Mouse (Mus musculus) embryo, embryonic 11 days (tissue): ENCODE results near the gene Zscan10.

Experiments
- DNase-seq: peaks from one replicate; pipeline ENCODE4 v3.0.0-alpha.2; 2015

The Zscan10 gene

DNA sequence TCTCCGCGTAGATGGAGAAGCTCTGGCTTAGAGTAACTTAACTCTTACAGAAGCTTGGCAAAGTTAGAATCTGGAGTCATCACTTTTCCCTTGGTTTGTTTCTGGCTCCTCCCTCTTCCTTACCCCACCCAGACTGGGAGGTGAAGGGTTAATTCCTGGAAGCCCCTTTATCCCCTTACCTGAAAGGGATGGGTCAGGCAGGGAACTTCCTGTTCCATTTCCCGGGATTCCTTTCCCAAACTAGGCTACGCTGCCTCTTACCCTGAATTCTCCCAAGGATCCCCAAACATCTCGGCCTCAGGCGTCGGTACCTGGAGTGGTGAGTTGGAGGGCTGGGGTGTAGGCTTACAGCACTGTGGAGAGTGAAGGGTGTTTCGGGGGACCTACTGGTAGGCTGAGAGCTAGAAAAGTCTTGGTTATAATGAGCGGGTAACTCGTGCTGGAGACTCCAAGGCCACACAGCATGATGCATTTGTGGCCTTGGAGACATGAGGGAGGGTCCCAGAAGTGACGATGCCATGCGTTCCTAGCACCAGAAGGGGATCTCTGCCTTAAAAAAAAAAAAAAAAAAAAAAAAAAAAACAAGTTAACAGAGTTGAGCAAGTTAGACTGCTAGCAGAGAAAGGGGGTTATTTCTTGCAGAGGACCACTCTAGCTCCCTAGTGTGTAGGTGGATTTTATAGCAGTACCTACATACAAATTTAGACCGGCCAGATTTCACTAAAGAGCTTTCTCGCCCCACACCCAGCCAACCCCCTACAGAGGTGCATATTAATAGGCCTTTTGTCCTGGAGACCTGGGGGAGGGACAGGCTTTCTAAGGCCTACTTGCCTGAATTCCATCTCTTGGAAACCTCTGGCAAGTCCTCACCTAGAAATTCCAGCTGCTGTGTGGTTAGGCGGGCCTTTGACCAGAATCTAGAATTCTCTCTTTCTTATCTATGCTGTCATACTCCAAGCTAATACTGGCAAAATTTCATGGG, at the start of gene Zscan10:
Gene Zscan10 (plus strand): TSS at position 216 of the 982 bp plus-strand sequence.
- no peak for DNase-seq

DNA sequence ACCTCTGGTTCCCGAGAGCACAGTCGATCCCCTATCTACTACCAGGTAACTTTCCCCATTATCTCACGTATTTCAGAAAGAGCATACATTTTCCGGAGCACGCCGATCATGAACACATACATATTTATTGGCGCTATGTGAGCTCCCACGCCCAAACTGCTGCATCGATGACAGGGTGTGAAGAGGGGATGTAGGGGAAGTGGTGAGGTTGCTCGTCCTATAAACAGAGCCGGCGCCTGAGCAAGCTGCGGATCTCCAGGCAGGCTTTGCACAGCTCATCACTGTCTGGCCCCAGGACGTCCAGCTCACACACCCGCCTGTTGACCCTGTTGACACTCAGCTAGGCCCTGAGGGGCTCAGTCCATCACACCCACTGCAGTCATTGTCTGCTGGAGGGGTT, 49.8 kb upstream of the Zscan10 start:
- DNase-seq = peak; percentile 61

DNA sequence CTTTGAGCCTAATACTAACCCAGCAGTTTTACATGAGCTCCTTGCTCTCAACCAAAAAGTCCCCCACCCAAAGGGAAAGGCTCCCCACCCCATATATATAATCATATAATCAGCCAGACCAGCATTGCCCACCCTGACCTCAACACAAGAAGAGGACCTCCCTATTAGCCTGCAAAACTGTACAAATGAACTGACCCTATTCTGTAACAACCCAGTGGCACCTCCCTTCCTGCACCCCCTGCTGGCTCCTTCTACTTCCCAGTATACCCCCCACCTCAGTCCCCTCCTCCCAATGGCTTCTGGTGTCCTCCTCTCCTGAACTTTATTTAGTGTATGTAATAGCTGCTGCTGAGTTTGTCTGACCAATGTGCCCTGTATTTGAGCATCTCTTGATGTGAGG, 49.2 kb upstream of the Zscan10 start:
- no peak for DNase-seq

DNA sequence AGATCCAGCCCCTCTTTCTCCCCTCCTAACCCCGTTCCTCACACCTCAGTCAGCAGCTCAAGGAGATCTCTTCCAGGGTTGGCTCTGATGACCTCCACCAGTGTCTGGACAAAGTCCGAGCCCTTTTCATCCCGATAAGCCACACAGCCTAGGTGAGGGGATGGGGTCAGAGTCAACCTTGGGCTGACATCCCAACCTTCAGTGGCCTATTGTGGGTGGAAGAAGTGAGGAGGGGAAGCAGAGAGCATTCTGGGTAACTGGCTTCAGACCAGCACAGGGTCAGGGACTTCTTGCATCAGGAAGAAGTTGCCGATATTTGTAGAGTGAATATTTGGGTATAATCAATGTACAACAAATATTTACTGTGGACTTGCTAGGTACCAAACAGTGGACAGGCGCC, 48.7 kb upstream of the Zscan10 start:
- DNase-seq = no peak

DNA sequence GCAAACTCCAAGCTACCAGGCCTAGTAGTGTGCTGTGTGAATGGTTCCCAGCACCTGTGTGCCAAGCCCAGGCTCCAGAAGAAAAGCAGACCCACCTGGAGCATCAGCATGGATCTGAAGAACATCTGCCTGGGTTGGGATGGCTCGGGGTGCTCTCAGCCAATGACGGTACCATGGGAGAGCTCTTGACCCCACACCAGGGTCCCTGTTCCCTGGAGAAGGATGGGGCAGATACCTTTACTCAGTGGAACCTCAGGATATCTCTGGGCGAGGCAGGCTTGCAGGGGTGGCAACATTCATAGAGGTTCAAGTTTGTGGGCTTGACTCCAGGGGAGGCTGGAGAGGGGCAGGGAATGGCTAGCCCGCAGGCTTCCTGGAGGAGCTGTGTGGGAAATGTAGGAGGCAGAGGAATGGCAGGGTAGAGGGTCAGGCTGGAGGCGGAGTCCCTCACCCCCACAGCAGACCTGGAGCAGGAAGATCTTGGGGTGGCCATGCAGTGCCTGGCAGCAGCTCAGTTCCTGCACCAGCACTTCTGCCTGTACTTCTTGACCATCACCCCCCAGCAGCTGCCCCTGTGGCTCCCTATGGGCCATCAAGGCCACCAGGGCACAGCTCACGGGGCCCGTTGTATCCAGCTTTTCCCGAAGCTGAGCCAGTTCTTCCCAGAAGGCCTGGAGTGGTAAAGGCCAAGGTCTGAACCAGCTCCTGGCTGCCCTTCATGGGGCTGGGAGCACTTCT, 47.6 kb upstream of the Zscan10 start:
- no peak for DNase-seq

DNA sequence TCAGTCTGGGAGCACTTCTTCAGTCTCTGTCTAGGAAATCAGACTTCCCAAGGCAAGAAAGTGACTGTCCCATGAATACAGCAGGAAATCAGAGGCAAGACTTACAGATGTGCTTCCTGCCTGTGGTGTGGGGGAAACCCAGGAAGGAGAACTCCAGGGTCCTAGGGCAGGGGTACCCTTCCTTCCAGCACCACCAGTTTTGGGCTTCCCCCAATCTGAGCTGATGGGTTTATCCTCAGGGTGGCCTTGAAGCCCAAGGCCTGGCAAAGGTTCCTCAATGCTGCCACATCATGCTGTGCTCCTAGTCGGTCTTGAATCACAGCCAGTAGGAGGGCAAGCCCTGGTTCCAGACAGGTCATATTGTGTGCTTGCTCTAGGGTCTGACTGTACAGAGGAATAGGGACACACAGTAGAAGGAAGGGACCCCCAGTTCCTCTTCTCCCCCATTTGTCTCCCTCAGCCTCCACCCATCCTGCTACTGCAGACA, 47.0 kb upstream of the Zscan10 start:
- DNase-seq = no peak

DNA sequence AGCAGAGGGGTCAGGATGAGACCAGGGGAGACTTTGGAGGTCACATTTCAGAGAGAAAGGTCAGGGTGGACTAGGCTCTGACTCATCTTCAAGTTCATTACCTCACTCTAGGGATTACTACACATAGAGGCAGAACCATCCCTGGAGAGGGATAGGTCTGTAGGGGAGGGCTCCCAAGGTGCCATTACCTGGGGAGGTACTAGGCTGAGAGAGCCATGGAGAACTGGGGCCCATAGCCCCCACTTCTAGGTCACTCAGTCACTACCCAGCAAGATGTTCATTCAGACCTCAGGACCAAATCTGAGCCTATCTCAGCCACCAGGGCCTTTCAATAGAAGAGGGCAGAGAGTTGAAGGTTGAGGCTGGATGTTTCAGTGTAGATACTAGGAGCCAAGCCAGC, 46.3 kb upstream of the Zscan10 start:
- DNase-seq = no peak

DNA sequence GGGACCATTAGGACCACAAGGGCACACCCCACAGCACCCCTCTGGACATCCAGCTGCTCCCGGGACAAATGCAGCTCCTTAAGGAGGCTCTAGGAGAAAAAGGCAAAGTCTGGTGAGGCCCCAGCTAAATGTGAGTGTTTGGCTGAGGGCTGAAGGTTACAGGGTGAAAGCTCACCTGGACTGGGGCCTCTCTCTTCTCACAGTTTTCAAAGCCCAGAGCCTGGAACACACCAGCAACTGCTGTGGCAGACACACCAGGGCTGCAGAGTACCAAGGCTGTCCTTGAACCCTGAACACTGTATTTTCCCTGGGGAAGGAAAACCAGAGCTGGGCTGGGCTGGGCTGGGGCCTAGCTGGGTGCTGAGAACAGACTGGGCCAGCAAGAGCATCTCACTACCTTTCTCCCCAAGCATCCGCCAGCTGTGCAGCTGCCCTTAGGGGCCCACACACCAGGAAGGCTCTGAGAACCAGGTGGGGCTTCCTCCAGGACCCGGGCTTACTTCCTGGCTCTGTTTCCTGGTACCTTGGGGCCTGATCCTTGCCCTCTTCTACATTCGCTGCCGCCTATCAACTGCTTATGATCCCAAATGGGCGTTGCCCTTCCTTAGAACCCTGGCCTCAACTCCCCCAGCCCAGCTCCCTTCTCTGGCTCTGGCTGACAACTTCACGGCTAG, 45.3 kb upstream of the Zscan10 start:
- DNase-seq = no peak

DNA sequence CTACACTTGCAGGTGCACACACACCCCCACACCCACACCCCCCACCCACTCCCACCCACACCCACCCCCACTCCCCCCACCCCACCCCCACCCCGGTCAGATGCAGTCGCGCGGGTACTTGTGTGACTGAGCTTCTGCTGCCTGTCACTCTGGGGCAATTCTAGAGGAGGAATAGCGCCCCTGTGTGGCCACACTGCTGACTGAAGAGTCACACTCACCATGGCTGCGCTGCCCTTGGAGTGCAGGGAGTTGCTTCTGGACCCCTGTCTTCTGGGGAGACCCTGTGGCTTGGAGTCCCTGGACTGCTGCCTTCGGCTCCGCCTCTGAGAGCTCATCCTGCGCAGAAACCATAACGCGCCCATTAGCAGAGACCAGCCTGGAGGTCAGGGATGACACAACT, 40.9 kb upstream of the Zscan10 start:
- DNase-seq = peak; percentile 56

DNA sequence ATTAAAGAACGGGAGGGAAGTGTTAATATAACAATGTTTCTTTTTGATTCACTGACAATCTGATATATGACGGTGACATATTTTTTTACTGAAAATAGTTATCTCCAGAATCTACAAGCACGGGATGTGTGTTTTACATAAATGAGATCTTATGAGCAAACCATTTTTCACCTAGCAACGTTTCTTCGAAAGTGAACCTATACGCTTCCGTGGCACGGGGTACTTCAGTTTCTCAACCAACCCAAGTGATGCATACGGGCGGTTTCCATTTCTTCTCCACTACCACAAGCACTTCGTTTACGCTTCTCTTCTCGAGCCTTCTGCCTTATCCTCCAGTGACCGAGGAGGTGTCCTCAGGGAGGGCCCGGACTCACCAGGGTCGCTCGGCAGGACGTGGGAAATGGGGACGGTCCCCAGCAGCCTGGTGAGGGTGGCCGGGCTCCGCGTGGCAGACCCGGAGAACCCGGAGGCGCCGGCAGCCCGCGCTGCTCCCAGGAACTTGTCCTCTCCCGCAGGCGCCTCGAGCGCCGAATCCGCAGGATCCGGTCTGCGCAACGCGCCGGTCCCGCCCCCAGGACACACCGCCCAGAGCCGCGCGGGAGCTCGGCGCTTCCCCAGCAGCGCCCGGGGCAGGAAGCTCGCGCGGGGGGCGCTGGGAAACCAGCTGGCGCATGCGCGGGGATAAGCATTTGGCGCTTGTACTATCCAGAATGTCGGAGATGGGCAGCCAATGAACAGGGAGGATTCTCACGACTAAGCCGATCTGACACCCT, 36.9 kb upstream of the Zscan10 start, which contains the start of gene Zfp213:
Gene Zfp213 (minus strand): TSS at position 644 of the 773 bp plus-strand sequence.
- peak; percentile 100 for DNase-seq

DNA sequence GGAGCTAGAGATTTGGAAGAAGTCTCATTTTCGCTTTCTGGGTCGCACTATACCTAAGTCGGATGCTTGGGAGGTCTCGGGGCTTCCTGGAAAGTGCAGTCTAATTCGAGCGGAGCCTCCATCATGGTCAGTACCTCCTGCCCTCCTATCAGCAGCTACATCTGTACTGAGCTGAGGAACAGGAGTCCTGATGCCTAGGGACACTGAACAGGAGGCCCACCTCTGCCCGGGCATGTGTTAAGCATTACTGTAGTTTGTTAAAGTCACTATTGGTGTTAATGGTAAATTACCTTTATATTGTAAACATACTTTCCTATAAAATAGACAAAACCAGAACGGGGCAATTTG, 36.3 kb upstream of the Zscan10 start:
- no peak for DNase-seq

DNA sequence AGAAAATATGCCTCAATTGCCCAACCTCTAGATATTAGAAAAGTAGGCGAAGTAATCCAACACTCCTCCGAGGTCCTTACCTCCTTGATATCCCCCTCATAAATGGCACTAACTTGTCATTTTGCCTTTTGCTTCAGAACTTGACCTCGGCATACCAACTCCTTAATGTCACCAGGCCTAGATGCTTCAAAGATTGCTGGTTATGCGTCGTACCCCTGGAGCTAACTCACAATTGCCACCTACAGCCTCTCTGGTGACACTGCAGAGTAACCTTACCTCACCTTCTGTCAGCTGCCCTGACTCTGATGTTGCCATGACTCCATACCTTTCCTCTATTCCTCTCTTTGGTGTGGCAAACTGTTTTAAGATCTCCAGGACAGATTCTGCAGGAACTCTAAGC, 33.9 kb upstream of the Zscan10 start:
- DNase-seq = no peak

DNA sequence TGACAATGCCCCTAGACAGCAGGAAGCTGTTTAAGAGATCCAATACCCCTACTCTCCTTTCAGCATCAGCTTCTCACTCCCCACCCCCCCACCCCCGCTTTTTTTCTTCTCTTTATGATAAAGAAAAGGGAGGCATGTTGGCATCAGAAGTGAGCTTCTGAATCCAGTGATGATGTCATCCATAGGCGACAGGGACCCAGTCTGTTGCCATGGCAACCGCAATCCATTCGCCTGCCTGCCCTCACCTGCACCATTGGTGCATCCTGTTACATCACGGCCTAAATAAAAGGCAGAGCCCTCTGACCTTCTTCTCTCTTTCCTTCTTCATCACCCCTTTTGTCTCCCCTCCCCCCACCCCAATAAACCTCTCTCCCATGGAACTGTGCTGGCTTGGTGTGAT, 32.3 kb upstream of the Zscan10 start:
- DNase-seq = peak; percentile 24

DNA sequence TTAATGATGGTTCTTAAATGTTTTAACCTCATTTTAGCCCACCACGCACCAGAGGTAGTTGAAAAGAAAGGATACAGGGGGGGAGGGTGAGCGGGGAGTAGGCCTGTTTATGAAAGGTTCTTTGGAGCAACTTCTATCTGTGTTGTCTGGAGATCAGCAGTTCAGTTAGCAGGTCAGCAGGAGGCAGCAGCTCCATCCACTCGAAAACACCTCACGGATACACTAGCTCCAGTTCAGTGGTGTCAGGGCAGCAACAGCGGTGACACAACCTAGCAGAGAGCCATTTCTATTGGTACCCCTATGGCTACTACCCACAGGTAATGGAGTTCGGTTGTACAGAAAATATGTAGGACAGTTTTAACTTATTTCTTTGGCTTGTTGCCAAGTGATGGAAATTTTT, 30.6 kb upstream of the Zscan10 start:
- DNase-seq = peak; percentile 38

DNA sequence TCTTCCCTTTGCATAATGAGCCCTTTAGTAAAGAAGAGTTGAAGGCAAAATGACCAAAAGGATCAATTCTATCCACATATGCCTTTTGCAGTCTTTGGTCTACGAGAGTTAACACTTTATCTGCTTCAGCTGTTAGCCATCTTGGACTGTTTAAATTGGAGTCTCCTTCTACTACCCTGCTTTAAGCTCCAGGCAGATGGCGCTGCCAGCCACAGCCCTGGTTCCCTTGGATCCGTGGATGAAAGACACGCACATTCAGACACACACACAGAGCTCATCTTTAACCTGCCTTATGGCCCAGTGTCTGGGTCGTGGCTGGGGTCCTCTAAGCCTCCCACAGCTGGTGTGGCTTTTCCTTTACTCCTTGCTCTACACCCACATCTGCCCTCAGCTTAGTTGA, 29.6 kb upstream of the Zscan10 start:
- DNase-seq = no peak

DNA sequence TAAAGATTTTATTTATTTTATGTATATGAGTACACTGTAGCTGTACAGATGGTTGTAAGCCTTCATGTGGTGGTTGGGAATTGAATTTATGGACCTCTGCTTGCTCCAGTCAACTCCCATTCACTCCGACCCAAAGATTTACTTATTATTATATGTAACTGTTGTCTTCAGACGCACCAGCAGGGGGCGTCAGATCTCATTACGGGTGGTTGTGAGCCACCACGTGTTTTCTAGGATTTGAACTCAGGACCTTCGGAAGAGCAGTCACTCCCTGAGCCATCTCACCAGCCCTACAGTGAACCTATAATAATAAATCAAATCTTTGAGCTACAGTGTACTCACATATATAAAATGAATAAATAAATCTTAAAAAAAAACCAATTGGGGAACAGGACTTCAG, 28.6 kb upstream of the Zscan10 start:
- DNase-seq = no peak

DNA sequence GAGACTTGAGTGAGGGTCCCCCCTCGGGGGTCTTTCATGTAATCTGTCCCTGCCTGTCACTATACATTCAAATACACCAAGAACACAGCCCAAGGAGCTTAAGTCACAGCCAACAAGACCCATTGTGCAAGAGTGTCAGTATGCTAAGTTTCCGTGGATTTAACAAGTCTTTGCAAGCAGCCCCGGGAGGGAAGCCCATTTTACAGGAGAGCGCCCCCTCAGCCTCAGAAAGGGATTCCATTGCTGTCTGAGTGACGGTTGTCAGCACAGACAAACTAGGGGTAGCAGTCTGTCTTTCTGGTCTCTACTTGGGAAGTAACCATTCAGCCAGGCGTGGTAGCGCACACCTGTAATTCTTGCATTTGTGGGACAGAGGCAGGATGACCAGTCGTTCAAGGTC, 26.5 kb upstream of the Zscan10 start:
- DNase-seq = no peak

DNA sequence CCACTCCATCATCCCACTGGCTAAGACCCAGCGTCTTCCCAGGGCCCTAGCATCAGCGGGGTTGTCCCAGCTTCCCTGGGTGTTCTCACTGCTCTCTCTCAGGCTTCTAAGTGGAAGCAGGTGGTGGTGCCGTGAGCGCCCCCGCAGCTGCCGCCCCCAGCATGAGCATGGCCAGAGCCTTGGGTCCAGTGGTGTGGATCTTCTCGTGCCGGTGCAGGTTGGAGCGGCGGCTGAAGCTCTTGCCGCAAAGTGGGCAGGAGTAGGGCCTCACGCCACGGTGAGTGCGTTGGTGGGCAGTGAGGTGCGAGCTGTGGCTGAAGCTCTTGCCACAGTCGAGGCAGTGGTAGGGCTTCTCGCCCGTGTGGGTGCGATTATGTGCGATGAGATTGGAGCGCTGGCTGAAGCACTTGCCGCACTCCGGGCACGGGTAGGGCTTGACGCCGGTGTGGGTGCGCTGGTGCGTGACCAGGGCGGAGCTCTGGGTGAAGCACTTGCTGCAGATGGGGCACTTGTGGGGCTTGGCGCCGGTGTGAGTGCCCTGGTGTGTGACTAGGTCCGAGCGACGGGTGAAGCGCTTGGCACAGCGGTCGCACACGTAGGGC, 24.6 kb upstream of the Zscan10 start:
- no peak for DNase-seq

DNA sequence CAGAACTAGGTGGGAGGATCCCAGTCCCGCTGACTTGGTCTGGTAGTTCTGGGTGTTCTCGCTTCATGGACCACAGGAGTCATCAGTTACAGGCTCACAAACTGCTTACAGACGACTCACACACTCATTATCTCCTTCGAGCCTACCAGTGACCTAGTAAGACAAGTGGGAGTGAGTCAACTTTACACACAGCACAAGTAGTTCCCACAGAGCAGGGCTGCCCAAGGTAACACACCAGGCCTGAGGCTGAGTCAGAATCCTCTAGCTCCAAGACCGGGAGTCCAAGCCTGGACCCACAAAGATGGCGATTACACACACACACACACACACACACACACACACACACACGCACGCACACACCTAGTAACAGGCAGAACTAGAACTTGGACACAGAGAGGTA, 15.9 kb upstream of the Zscan10 start:
- DNase-seq = no peak

DNA sequence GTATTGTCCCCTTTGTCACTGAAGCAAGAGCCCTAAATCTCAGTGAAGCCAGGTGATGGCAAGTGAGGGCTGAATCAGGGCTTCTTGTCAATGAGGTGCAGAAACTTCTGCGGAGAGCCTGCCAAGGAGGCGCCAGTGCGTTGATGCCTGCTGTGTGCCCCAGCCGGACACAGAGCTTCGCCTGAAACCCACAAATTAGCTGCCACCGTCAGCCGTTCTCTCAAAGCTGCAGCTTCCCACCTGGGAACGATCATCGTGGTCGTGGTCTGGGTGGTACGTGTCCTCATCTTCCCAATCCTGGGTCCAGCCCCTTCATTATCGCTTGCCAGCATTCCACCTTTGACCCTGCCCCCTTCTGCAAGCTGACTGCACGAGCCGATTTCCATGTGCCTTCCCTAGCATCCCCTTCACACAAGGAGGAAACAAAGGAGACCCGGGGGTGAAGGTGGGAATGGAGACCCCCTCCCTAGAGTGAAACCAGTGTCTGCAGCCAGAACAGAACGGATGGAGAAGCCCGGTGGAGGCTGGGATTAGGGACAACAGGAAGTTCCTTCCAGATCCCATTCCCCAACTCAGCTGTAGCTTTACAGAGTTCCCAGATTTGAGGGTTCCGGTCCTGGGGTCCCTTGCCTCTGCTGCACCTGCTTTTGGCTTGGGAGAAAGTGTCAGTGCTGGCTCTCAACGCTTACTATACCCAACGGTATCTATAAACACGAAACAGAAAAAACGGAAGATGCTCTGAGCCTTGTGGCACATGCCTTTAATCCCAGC, 14.8 kb upstream of the Zscan10 start:
- peak; percentile 90 for DNase-seq

DNA sequence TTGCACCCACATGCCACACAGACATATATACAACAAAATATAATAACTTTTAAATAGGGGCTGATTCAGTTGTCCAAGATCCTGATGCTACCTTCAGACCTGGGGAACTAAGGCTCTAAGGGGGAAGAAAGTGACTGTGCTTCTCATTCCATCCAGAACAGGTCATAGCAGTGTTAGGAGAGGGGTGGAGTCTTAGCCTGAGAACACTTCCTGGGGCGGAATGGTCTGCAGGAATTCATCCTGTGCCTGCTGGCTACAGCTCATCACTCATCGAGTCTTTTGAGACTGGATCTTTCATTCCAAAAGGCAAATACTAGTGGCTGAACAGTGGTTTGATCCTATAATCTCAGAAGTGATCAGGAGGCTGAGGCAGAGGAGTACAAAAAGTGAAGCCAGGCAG, 13.4 kb upstream of the Zscan10 start:
- DNase-seq = no peak
